Mouse (Mus musculus) ES-E14 (cell line): ENCODE data around the gene Zfp423. TPM values are rescaled to one million over a fixed set of nuclear protein-coding genes. Genes with fewer than 3 reads are reported as not detected.

Source experiments
- DNase-seq: peaks from one replicate; pipeline ENCODE4 v3.0.0-alpha.2; 2013; ENCODE audit warnings: low read depth, low spot score
- H3K27ac ChIP-seq: 2 replicates; pipeline ENCODE4 v1.5.1; 2012; ENCODE audit warnings: low read depth, mild to moderate bottlenecking, low read length, moderate library complexity, mixed read lengths; ENCODE audit not compliant: poor library complexity, insufficient read depth, severe bottlenecking
- H3K36me3 ChIP-seq: 2 replicates; pipeline ENCODE4 v1.6.1; 2012; ENCODE audit warnings: mild to moderate bottlenecking, low read length, moderate library complexity, mixed read lengths; ENCODE audit not compliant: control insufficient read depth, poor library complexity, insufficient read depth, severe bottlenecking
- H3K4me1 ChIP-seq, 2 experiments: fragments of 150-350 bp in 1 of 2; sonication (generic) in 1 of 2; 2 replicates each; pipeline ENCODE4 v1.6.1; 2012; ENCODE audit warnings: low read length in 2 of 2, mild to moderate bottlenecking in 1 of 2, mixed read lengths in 1 of 2; ENCODE audit not compliant: control insufficient read depth in 2 of 2, insufficient read depth in 2 of 2, poor library complexity in 1 of 2
- H3K4me3 ChIP-seq, 2 experiments: fragments of 150-350 bp in 1 of 2; sonication (generic) in 1 of 2; 2 replicates each; pipeline ENCODE4 v1.5.1; 2012; ENCODE audit warnings: low read length in 2 of 2, low read depth in 1 of 2, mild to moderate bottlenecking in 1 of 2, mixed read lengths in 1 of 2; ENCODE audit not compliant: insufficient read depth in 1 of 2, poor library complexity in 1 of 2, severe bottlenecking in 1 of 2
- H3K9ac ChIP-seq: 2 replicates; pipeline ENCODE4 v1.6.1; 2012; ENCODE audit warnings: low read depth, mild to moderate bottlenecking, low read length, mixed read lengths; ENCODE audit not compliant: poor library complexity, insufficient read depth, severe bottlenecking
- H3K9me3 ChIP-seq: fragments of 150-350 bp; sonication (generic); 2 replicates; pipeline ENCODE4 v1.6.1; 2012; ENCODE audit warnings: low read depth, mild to moderate bottlenecking, low read length; ENCODE audit not compliant: control insufficient read depth, insufficient read depth
- CHD2 ChIP-seq: IDR thresholded peaks from 2 replicates; pipeline ENCODE4 v1.6.1; 2014; ENCODE audit warnings: mild to moderate bottlenecking, low read depth, low read length, inconsistent platforms
- HCFC1 ChIP-seq: IDR thresholded peaks from 2 replicates; pipeline ENCODE4 v1.6.1; 2012; ENCODE audit warnings: low read length, inconsistent platforms, borderline replicate concordance; ENCODE audit not compliant: insufficient read depth
- MAFK ChIP-seq: IDR thresholded peaks from 2 replicates; pipeline ENCODE4 v1.6.1; 2014; ENCODE audit warnings: mild to moderate bottlenecking, low read depth, low read length, inconsistent platforms; ENCODE audit not compliant: insufficient read depth
- ZC3H11A ChIP-seq: IDR thresholded peaks from 2 replicates; pipeline ENCODE4 v1.6.1; 2012; ENCODE audit warnings: low read depth, mild to moderate bottlenecking, inconsistent platforms, low read length, borderline replicate concordance
- ZNF384 ChIP-seq: IDR thresholded peaks from 2 replicates; pipeline ENCODE4 v1.6.1; 2012; ENCODE audit warnings: low read depth, low read length, inconsistent platforms
- in situ Hi-C, 2 experiments: fragments of 600-800 bp; cut with MboI; formaldehyde crosslinking; loops; one replicate each; pipeline ENCODE4 v1.15.1; 2025; ENCODE audit warnings: low sequenced_read_pairs in 2 of 2, inconsistent platforms in 1 of 2; ENCODE audit not compliant: unreplicated experiment in 2 of 2
- total RNA-seq: library from RNA; depleted of rRNA; stranded (reverse); fragments of 300-350 nt; gene quantifications from 2 replicates; pipeline ENCODE4 v1.2.3, GENCODE M21; 2012

The Zfp423 gene
- total RNA-seq, 1 experiment, result 23.2 TPM

DNA sequence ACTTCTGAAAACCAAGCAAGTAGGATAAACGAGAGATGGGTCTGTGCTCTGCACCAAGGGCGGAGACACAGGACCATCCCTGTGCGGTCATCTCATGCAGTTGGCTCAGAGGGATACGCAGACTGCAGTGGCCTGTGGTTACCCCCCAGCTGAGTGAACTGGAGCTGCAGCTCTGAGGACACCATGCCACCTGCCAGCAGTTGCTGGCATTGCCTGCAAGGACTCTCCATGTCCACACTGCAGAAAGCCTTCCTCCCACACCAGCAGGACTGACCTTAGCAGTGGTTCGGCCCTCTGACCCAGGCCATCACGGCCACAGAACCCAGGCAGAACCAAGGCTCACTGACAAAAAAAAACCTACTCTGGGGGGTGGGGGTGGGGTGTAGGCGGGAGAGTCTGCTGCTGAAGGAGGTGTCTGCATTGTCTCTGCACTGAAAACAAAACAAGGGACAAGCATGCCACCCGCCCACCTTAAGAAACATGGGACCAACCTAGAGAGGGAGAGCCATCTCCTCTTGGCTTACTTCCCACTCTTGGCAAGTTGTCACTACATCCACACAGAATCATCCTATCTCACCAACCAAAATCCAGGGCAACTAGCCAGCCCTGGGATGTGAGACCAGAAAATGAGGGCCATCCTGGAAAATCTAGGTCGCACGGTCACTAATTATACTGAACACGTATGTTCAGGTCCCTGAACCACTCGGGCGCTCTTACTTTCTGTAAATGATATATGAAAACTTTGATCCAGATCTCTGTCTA, 288.0 kb downstream of the Zfp423 start:
- DNase-seq, result no peak
- TF ChIP-seq ZC3H11A, result no peak
- no peak for TF ChIP-seq CHD2
- no peak for TF ChIP-seq MAFK
- TF ChIP-seq HCFC1, result no peak
- no peak for TF ChIP-seq ZNF384
- Histone ChIP-seq H3K27ac (no peak overlapping the region), H3K36me3 (no peaks in the 10 kb centered on the region; the same call in 1 of the 2 replicates), H3K9me3 (no peaks in the 10 kb centered on the region), H3K9ac (no peak overlapping the region), H3K4me3 (no peak overlapping the region), H3K4me1 (no peaks in the 10 kb centered on the region; a peak in 1 of 4 replicates)
- in situ Hi-C loops, result no loop called here

DNA sequence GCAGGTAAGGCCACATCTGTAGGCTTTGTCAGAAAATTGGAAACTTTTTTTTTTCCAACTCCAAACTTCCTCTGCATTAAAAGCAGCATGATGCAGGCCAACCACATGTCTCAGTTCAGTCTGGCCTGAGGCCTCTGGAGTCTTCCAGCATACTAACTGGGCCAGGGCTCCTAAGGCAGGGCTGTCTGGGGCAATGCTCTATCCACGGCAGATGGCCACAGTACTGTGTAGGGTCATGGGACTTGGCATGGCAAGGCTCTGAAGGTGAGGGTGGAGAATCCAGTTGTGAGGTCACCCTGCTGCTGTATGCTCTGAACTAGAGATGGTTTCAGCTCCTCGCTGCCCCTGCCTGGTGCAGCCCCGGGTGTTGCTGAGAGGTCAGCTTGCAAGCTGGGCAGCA, 289.2 kb downstream of the Zfp423 start:
- Histone ChIP-seq H3K9me3 (no peaks in the 10 kb centered on the region), H3K4me1 (no peaks in the 10 kb centered on the region; a peak in 1 of 4 replicates), H3K27ac (no peak overlapping the region), H3K36me3 (peaks cover 2% of the 10 kb centered on the region; the same call in 1 of the 2 replicates), H3K4me3 (no peak overlapping the region), H3K9ac (no peak overlapping the region)
- DNase-seq, result no peak
- TF ChIP-seq MAFK (no peak), HCFC1 (no peak), CHD2 (no peak), ZC3H11A (no peak), ZNF384 (no peak)
- in situ Hi-C loops, result no loop called here

DNA sequence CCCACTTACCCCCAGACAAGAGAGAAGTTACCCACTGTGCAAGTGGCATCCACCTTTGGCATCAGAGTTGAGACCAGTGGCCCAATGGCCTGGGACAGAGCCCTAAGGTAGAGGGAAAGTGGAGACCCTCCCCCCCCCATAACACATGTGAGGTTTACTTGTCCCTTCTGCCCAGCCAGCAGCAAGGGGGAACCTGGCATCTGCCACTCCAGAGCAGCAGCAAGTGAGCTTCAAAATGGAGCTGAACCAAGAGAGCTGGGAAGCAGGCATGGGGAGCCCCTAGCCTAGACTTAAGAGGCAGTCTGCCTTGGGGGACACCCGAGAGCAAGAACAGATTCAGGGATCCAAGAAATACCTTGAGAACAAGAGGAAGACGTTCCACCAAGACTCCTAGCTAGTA, 290.7 kb downstream of the Zfp423 start:
- H3K9me3 ChIP-seq, result no peaks in the 10 kb centered on the region
- H3K9ac ChIP-seq, result no peak overlapping the region
- peaks cover 2% of the 10 kb centered on the region; the same call in 1 of the 2 replicates for H3K36me3 ChIP-seq
- H3K27ac ChIP-seq, result no peak overlapping the region
- in situ Hi-C loops, result no loop called here
- no peak overlapping the region for H3K4me3 ChIP-seq
- DNase-seq, result no peak
- no peaks in the 10 kb centered on the region; a peak in 1 of 4 replicates for H3K4me1 ChIP-seq
- no peak for TF ChIP-seq ZNF384
- no peak for TF ChIP-seq HCFC1
- no peak for TF ChIP-seq MAFK
- TF ChIP-seq CHD2, result no peak
- TF ChIP-seq ZC3H11A, result no peak

DNA sequence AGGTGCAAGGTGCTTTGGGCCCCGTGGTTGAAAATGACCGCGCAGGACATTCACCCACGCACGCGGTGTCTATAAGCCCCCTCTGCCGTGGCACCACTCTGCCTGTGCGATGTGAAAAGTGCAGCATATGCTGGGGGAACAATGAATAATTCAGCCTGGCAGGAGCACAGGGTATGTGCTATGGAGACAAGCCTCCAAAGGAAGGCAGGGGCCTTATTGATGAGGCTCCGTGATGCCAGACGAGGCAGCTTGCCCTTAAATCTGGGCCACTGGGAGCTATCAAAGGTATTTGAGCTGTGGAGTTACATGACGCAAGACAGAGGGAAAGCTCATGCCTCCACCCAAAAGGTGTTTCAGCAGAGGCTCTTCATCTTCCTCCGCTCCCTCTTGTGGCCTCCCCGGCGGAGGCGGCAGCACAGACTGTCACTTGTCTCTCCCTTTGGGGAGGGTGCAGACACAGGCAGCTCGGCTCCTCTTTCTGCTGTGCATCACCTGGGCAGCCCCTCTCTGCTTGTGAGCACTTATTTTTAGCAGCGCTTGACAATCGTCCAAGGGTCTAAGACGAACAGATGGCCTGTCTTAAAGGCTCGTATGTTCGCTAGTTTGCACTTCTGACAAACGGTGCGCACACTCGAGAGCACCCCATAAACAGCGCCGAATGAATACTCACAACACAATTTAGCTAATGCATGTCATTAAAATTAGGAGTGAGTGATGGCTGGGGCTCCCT, 291.3 kb downstream of the Zfp423 start:
- no peak for TF ChIP-seq HCFC1
- no peak for TF ChIP-seq ZNF384
- TF ChIP-seq ZC3H11A, result no peak
- no peak for TF ChIP-seq CHD2
- no peak for TF ChIP-seq MAFK
- no peak for DNase-seq
- Histone ChIP-seq H3K9me3 (no peaks in the 10 kb centered on the region), H3K27ac (no peak overlapping the region), H3K4me3 (no peak overlapping the region), H3K9ac (no peak overlapping the region), H3K4me1 (no peaks in the 10 kb centered on the region; a peak in 1 of 4 replicates), H3K36me3 (peaks cover 2% of the 10 kb centered on the region; the same call in 1 of the 2 replicates)
- in situ Hi-C loops, result no loop called here
